Mouse (Mus musculus) liver, adult 2 months (tissue): ENCODE data around the gene A730009L09Rik.

Experiments used
- CTCF ChIP-seq: fragments of 200-500 bp; IDR thresholded peaks from 2 replicates; pipeline ENCODE4 v1.5.1; 2011; ENCODE audit warnings: low read depth, low read length, control low read depth
- POLR2A ChIP-seq: fragments of 200-500 bp; IDR thresholded peaks from 2 replicates; pipeline ENCODE4 v1.6.1; 2011; ENCODE audit warnings: low read length, control low read depth; ENCODE audit not compliant: insufficient read depth; ENCODE audit errors: extremely low read depth

- no peak for TF ChIP-seq POLR2A
- TF ChIP-seq CTCF: no peak
Observed at GRCm38 (mm10) chr16:84521975-84522635, 7.2 kb downstream of the A730009L09Rik start.
